Mouse (Mus musculus) gastrocnemius, adult 8-10 months (tissue): ENCODE measurements around the gene Vmn1r167. TPM values are rescaled to one million over a fixed set of nuclear protein-coding genes. Genes with fewer than 3 reads are reported as not detected.
"Not testable (repeated sequence)": the region's sequence is repeated elsewhere in the genome, so short reads cannot be mapped to it uniquely, and the experiment has no call there.

ENCODE experiments used
- DNase-seq, 2 experiments: peaks; one replicate each; pipeline ENCODE4 v3.0.0; 2022; ENCODE audit warnings: low spot score in 2 of 2
- total RNA-seq, 4 experiments: library from RNA; stranded (reverse); gene quantifications; 2 replicates each; pipeline ENCODE4 v1.2.4; 2022

Gene Vmn1r167
- total RNA-seq = not detected

GRCm38 (mm10) chr7:23507106-23507505 lies at the start of gene Vmn1r167:
TSS of gene Vmn1r167 (minus strand) at chr7:23507206.
- DNase-seq = not testable (repeated sequence)

- not testable (repeated sequence) for DNase-seq
These were observed 32.4 kb upstream of the Vmn1r167 start, which contains the start of gene Vmn1r168 for GRCm38 (mm10) chr7:23539432-23539831. TSS of gene Vmn1r168 (plus strand) at chr7:23539732.

- DNase-seq = not testable (repeated sequence)
These were observed 34.1 kb downstream of the Vmn1r167 start for GRCm38 (mm10) chr7:23472886-23473285.

- not testable (repeated sequence) for DNase-seq
These were observed 36.2 kb downstream of the Vmn1r167 start for GRCm38 (mm10) chr7:23470832-23471231.

GRCm38 (mm10) chr7:23470201-23470600 lies 36.8 kb downstream of the Vmn1r167 start:
- DNase-seq = not testable (repeated sequence)

Other genes with a start within 250 kb of the Vmn1r167 start
- gene Gm6902, start 228.3 kb downstream of the Vmn1r167 start, total RNA-seq = not detected
- gene Nlrp4e, start 206.0 kb downstream of the Vmn1r167 start, total RNA-seq = not detected
- gene Nlrp5, start 121.3 kb downstream of the Vmn1r167 start, total RNA-seq = under 1 TPM in 1 of 4 experiments, not detected in 3; 0.07 TPM
- not detected for gene Vmn1r168, start 32.5 kb upstream of the Vmn1r167 start, total RNA-seq
- gene Vmn1r169, start 68.3 kb upstream of the Vmn1r167 start, total RNA-seq = not detected
- not detected for gene Vmn1r170, start 99.0 kb upstream of the Vmn1r167 start, total RNA-seq
- not detected for gene Vmn1r171, start 123.5 kb upstream of the Vmn1r167 start, total RNA-seq
- gene Vmn1r172, start 151.1 kb upstream of the Vmn1r167 start, total RNA-seq = not detected
- gene Vmn1r173, start 193.5 kb upstream of the Vmn1r167 start, total RNA-seq = not detected
- gene Vmn1r174, start 245.1 kb upstream of the Vmn1r167 start, total RNA-seq = not detected